Mouse (Mus musculus) myocyte (in vitro differentiated cells): ENCODE results near the gene Flt1.

ENCODE experiments used
- E2F4 ChIP-seq: IDR thresholded peaks from one replicate; pipeline ENCODE4 v1.6.1; 2011; ENCODE audit warnings: mild to moderate bottlenecking, control low read depth, moderate library complexity; ENCODE audit not compliant: insufficient read depth
- MAX ChIP-seq: IDR thresholded peaks from one replicate; pipeline ENCODE4 v1.6.1; 2011; ENCODE audit warnings: low read depth, mild to moderate bottlenecking, control low read depth
- MYOD1 ChIP-seq, 3 experiments: IDR thresholded peaks; one replicate each; pipeline ENCODE4 v1.6.1; 2011; ENCODE audit warnings: control low read depth in 2 of 3, low read depth in 2 of 3, mild to moderate bottlenecking in 2 of 3, moderate library complexity in 1 of 3; ENCODE audit not compliant: insufficient read length in 2 of 3, control insufficient read depth in 1 of 3
- MYOG ChIP-seq, 3 experiments: IDR thresholded peaks; one replicate each; pipeline ENCODE4 v1.6.1; 2011; ENCODE audit warnings: control low read depth in 2 of 3, low read depth in 2 of 3, mild to moderate bottlenecking in 2 of 3; ENCODE audit not compliant: insufficient read length in 2 of 3, control insufficient read depth in 1 of 3, insufficient read depth in 1 of 3
- POLR2A ChIP-seq: IDR thresholded peaks from one replicate; pipeline ENCODE4 v1.6.1; 2011; ENCODE audit warnings: low read depth, mild to moderate bottlenecking, control low read depth, moderate library complexity; ENCODE audit not compliant: insufficient read length
- POLR2AphosphoS2 ChIP-seq: IDR thresholded peaks from one replicate; pipeline ENCODE4 v1.6.1; 2011; ENCODE audit warnings: low read depth, control low read depth; ENCODE audit not compliant: insufficient read length
- SRF ChIP-seq: IDR thresholded peaks from one replicate; pipeline ENCODE4 v1.6.1; 2011; ENCODE audit warnings: low read depth; ENCODE audit not compliant: control insufficient read depth, insufficient read length
- TCF12 ChIP-seq: IDR thresholded peaks from one replicate; pipeline ENCODE4 v1.6.1; 2011; ENCODE audit warnings: mild to moderate bottlenecking, control low read depth; ENCODE audit not compliant: poor library complexity, insufficient read depth, severe bottlenecking
- TCF3 ChIP-seq: IDR thresholded peaks from one replicate; pipeline ENCODE4 v1.6.1; 2011; ENCODE audit warnings: low read depth, control low read depth; ENCODE audit not compliant: insufficient read length
- USF1 ChIP-seq: IDR thresholded peaks from one replicate; pipeline ENCODE4 v1.6.1; 2011; ENCODE audit warnings: low read depth, mild to moderate bottlenecking, control low read depth, moderate library complexity

GRCm38 (mm10) chr5:147716697-147717217, 9.1 kb downstream of the Flt1 start:
- TF ChIP-seq MAX (no peak), POLR2A (no peak), SRF (no peak), POLR2AphosphoS2 (no peak), USF1 (no peak), MYOG (IDR thresholded peaks at IDR 0.05; ENCODE audit: control insufficient read depth in 1 of 3, insufficient read depth in 1 of 3, insufficient read length in 2 of 3, low read depth in 2 of 3) (no peak), E2F4 (no peak), TCF3 (no peak), TCF12 (no peak), MYOD1 (IDR thresholded peaks at IDR 0.05; ENCODE audit: control insufficient read depth in 1 of 3, insufficient read length in 2 of 3, low read depth in 2 of 3) (no peak)
